Mouse (Mus musculus): ENCODE measurements around the gene Gdi2.
"Not testable (repeated sequence)": the region's sequence is repeated elsewhere in the genome, so short reads cannot be mapped to it uniquely, and the experiment has no call there.

- TF ChIP-seq HCFC1 (IDR thresholded peaks at IDR 0.05; ENCODE audit: borderline replicate concordance, insufficient read depth, low read length); CHD2 (IDR thresholded peaks at IDR 0.05; ENCODE audit: low read depth, low read length); ZNF384 (IDR thresholded peaks at IDR 0.05; ENCODE audit: low read depth, low read length): not testable (repeated sequence)
Measured at GRCm38 (mm10) chr13:3501014-3501413, 36.8 kb upstream of the Gdi2 start.

Measured in ES-E14 (cell line).